Mouse (Mus musculus): ENCODE results near the gene Gzme.
"Not testable (repeated sequence)": the region's sequence is repeated elsewhere in the genome, so short reads cannot be mapped to it uniquely, and the experiment has no call there.

- not testable (repeated sequence) for TF ChIP-seq POLR2A (IDR thresholded peaks at IDR 0.05; ENCODE audit: low read depth, low read length); CTCF (IDR thresholded peaks at IDR 0.05; ENCODE audit: extremely low read depth, insufficient read length, insufficient replicate concordance, low read depth, low read length)
Measured at GRCm38 (mm10) chr14:56133675-56134074, 13.2 kb upstream of the Gzme start.

Measured in small intestine, adult 2 months (tissue).